Mouse (Mus musculus): ENCODE results near the gene Emg1.

Emg1 gene

DNA sequence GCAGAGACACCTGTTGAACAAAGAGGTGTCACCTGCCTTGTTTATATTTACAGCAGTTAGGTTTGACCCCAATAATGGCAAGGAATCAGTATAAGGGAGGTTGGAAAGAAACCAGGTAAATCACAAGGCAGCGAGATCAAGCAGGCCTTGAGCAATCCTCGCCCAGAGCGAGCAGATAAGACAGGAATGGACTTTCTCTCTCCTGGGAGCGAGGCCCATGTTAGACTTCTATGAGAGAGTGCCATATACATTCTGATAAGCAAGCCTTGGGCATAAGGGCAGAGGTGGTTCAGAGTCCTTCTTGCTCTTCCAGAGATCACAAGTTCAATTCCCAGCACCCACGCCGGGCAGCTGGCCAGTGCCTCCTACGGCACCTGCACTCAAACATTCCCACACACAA is 33.2 kb downstream of the Emg1 start:
- no peak for DNase-seq

DNA sequence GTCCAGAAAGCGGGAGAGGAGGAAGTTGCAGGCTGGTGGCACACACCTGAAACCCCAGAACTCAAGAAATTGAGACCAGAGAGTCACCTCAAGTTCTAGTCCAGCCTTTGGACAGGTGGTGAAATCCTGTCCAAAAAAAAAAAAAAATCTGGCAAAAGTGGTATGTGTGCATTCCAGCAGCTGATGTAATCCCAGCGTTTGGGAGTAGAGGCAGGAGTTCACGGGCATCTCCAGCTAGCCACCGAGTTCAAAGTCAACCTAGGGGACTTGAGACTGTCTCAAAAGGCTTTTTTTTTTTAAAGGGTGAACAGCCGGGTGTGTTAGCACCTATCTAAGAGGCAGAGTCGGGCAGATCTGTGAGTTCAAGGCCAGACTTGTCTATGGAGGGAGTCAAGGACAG is 35.8 kb downstream of the Emg1 start:
- no peak for DNase-seq

DNA sequence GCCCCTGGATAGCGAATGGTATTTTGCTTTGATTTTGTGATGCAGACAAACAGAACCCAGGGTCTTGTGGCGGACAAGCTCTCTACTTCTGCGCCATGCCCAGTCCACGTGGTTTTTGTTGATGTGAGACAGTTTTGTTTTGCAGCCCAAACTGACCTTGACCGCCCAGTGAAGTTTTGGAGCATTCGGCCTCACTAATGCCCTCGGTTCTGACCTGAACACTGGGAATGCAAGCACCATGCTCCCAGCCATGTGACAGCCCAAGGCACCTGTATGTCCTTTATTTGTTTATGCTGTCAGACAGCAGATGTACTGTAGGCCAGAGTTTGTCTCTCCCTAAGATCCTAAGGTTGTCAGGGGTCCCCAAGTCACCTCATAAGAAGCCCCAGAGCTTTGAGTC is 37.4 kb downstream of the Emg1 start:
- DNase-seq = no peak

DNA sequence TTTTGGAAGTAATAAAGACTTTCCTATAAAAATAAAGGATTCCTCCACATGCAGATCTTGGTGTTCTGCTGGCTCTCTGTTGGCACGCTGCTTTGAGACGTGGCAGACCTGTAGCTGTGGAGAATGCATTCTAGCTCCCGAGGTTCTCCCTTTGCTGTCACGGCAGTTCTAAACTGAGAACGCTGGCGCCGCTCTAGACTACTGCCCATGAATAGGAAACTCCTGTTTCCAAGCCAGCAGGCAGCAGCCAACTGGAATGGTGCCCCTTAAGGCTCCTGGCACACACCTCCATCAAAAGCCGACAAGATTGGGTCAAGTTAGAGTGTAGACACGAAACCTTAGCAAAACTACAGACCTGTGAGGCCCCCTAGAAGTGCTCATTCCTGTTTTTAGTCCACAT is 38.4 kb downstream of the Emg1 start:
- peak; percentile 41 for DNase-seq

DNA sequence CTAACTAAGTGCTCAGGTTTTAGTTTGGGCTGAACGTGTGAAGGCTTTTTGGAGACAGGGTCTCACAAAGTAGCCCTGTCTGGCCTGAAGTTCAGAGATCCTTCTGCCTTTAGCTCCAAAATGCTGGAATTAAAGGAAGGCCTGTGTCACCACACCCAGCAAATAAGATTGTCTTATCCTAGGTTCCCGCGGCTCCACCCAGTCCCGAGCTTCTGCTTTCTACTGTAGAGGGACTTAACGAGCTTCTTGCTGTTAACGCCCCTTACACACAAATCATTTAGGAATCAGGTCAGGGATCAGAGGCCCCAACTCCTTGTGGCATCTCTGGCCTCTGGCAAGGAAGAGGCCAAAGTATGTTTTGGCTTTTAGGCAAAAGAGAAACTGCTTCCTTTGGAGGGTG is 39.9 kb downstream of the Emg1 start:
- DNase-seq = no peak

DNA sequence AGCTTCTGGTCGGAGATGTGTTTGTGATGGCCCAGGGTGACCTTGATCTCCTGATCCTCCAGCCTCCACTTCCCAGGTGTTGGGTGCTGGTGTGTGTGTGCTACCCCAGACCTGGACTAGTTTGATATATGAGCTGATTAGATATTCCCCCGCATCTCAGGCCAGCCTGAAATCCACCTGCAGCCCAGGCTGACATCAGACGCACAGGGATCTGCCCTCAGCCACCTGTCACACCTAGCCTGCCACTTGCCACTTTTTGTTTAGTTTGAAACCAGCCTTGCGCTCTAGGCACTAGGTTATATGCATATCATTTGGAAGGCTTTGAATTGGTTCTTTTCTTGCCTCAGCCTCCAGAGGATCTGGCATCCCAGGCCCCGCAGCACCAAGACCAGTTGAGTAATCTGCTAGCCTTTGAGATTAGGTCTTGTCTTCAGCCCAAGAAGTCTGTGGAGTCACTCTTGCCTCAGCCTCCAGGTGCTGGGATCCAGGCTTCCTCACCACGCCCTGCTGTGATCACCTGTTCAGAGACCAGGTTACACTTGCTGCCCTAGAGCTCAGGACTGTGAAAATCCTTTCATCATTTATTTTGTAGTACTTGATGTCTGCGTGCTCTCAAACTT is 41.6 kb downstream of the Emg1 start:
- DNase-seq = no peak

DNA sequence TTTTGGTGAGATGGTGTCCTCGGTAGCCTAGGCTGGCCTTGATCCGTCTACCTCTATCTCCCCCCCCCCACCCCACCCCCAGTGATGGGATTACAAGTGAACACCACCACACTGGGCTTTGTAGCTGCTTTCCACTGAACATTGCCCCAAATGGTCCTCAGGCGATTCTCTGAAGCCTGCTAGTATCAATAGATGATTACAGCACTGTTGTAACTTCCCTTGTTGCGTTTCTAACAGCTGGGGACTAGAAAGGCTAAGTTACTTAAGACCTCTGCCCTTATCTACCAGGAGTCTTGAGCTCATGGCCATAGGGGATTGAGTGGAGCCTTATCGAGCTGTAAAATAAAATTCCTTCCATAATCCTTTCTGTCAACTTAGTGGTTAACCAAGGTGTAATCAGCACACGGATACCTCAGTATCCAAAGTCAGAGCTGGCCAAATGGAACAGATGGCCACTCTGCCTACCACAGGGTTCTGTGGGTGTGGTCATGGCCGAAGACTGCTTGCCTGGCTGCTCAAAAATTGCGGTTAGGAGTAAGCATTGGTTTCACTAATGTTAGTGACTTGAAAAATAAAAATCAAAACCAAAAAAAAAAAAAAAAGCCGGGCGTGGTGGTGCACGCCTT is 42.6 kb downstream of the Emg1 start:
- no peak for DNase-seq

DNA sequence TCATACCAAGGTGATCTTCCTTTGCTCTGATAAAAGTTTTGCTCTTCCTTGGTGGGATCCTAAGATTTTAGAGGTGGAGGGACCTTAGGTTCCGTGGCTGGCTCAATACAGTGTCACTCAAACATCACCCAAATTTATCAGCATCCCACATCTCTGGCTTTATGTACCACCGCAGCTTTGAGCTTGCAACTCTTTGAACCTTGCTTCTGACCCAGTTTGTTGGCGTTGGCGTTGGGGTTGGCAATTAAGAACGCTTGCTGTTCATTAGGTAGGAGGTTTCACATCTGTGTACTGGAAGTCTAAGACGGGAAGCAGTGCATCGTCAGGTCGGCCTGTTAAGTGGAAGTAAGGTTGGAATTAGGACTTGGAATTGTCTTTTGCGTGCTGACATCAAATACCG is 47.0 kb downstream of the Emg1 start:
- no peak for DNase-seq

DNA sequence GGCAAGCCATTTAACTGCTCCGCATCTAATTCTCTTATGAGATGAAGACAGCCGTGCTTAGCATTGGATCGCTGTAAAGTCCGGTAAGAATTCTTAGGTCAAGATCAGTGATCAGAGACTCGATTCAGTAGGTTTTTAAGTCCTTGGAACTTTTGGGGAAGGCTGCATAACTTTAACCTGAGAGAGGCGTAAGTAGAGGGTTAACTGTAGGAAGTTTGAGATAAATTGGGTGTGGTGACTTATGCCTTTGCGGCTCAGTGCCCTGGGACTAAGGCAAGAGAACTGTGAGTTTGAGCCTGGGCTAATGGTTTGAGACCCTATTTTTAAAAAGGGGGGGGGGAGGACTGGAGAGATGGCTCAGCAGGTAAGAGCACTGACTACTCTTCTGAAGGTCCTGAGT is 47.7 kb downstream of the Emg1 start:
- DNase-seq = no peak

DNA sequence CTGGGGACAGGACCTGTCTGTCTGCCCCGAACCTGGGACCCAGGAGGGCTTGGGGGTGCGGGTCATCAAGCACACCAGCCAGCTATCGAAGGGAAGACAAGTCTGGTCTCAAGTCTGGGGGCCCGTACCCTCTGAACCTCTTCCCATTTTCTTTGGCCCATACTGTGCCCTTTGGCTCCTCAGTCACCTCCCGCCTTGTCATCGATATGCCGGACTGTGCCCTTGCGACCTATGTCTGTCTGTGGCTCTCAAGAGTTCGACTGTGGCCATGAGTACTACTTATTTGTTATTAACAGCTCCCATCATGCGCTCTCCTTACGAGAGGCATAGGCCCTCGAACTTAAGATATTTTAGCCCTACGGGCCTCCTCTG is 48.6 kb downstream of the Emg1 start:
- DNase-seq = no peak

DNA sequence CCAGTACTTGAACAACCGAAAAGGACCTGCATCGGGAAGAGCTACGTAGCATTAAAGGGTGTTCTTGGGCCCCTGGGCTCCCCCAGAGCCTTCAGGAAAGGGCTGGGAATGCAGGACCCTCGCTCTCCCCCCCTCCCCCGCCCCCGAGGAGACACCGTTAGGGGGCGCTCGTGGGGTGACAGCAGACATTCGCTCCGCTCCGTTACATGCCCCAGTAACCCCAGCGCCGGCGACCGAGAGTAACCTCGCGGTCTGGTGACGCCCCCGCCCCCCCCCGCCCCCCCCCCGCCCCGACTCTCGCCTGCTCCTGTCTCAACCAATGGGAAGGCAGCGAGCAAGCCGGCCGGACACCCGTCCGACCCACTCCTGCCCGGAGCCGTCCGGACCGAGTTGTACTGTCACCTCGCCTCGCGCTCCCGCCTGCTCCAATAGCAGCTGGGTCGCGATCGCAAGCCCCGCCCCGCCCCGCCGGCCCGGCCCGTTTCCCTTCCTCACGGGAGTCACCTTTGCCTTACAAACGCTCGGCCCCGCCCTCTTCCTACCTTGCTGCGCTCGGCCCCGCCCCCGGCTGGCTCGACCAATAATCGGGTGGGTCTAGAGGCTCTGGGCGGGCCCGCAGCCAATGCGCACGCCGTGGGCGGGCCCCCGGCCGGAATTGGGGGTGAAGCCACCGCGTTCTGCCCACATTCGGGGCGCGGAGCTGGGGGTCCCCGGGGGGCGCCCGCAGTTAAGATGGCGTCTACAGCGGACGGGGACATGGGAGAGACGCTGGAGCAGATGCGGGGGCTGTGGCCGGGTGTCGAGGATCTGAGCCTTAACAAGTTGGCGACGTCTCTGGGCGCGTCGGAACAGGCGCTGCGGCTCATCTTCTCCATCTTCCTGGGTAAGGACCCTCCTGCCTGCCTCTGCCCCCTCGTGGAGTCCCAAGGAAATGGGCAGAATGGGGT is 49.2 kb downstream of the Emg1 start, which contains the start of gene Lpcat3:
Gene Lpcat3, plus strand, starts transcription at position 551 of the 947 bp plus-strand sequence.
- DNase-seq = peak; percentile 97

DNA sequence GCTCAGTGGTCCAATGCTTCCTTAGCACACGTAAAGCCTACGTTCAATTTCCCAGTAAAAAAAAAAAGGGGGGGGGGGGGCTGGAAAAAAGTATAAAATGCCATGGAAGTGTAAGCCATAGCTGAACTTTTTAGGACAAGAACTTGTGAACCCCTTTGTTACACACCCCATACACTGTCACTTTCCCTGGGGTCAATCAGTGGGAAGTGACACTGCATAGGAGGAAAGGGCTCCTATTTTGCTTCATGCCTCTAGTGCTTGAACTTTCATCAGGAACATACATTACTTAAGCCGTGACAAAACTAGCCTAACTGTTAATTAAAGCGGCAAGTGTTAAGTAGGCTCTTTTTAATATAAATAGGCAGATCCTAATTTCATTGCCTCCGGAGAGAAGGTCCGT is 50.0 kb downstream of the Emg1 start:
- no peak for DNase-seq

DNA sequence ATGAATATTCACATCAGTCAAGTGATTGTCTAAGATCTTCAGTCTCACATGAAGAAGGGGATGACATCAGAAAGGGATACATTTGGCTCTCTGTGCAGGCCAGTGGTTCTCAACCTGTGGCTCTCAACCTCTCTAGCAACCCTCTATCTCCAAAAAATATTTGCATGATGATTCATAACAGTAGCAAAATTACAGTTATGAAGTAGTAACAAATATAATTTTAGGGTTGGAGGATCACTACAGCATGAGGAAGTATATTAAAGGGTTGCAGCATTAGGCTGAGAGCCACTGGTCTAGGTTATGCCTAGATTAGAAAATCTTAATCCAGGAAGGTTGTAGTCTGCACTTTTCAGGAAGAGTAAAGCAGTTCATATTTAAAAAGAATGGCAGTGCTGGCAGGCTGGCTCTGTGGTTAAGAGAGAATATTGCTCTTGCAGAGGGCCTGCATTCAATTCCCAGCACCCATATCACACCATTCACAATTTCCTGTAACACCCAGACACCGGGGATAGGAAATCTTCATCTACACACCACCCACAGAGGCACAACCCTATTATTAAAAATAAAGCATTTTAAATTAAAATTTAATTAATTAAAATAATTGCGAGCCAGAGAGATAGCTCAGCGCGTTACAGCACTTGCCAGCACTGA is 50.7 kb downstream of the Emg1 start:
- DNase-seq = no peak

DNA sequence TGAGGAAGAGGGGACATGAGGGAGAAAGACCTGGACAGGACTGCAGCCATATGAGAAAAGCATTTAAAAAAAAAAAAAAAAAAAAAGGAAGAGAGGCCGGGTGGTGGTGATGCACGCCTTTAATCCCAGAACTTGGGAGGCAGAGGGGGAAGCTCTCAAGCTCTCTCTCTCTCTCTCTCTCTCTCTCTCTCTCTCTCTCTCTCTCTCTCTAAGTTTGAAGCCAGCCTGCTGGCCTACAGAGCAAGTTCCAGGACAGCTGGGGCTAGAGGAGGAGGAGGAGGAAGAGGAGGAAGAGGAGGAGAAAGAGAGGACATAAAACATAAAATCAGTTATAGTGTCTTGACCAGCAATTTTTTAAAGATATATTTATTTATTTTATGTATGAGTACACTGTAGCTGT is 53.9 kb downstream of the Emg1 start:
- no peak for DNase-seq

DNA sequence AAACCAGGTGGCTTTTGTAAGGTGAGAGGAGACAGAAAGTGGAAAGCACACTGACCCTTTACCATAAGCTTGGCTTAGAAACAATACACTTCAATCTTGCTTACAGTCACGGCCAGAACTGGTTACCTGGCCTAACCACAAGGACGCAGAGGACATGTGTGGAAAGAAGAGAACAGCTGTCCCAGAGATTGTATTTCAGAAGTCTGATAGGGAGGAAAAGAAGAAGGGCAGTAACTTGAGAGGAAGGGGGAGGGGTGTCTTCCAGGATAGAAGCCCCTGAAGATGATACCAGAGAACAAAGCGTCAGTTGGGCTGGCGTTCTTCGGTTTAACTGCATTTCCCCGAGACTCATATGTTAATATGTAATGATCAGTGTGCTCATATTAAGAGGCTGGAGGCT is 56.1 kb downstream of the Emg1 start:
- no peak for DNase-seq

Data from right cerebral cortex, postnatal 25 days (tissue).